Mouse (Mus musculus) heart, embryonic 10.5 days (tissue): ENCODE results near the gene Ak4. TPM values are rescaled to one million over a fixed set of nuclear protein-coding genes. Genes with fewer than 3 reads are reported as not detected.

Source experiments
- DNase-seq: peaks from one replicate; pipeline ENCODE4 v3.0.0-alpha.2; 2017; ENCODE audit warnings: low spot score
- H3K27ac ChIP-seq: fragments of 300-500 bp; sonication (generic); 2 replicates; pipeline ENCODE4 v1.5.1; 2016; ENCODE audit warnings: mild to moderate bottlenecking
- H3K27me3 ChIP-seq: fragments of 300-500 bp; sonication (generic); 2 replicates; pipeline ENCODE4 v1.6.1; 2016; ENCODE audit warnings: mild to moderate bottlenecking; ENCODE audit not compliant: poor library complexity, insufficient read depth, severe bottlenecking
- H3K36me3 ChIP-seq: fragments of 300-500 bp; sonication (generic); 2 replicates; pipeline ENCODE4 v1.6.1; 2016; ENCODE audit warnings: mild to moderate bottlenecking, moderate library complexity
- H3K4me1 ChIP-seq: fragments of 300-500 bp; sonication (generic); 2 replicates; pipeline ENCODE4 v1.6.1; 2016; ENCODE audit warnings: mild to moderate bottlenecking
- H3K4me3 ChIP-seq: fragments of 300-500 bp; sonication (generic); 2 replicates; pipeline ENCODE4 v1.5.1; 2016; ENCODE audit warnings: mild to moderate bottlenecking, moderate library complexity
- H3K9me3 ChIP-seq: fragments of 300-500 bp; sonication (generic); 2 replicates; pipeline ENCODE4 v1.6.1; 2016; ENCODE audit warnings: mild to moderate bottlenecking, moderate library complexity
- WGBS: fragments of 180-500 bp; shearing (Covaris S2); methylation state at CpG from one replicate; pipeline ENCODE4 v1.1.7; 2016; 5-methylcytosine and 5-hydroxymethylcytosine counted together
- polyA plus RNA-seq: library from polyadenylated mRNA; unstranded; fragments of >200 nt; fragmentation: Nextera tagmentation; extraction: Ambion mirVana; gene quantifications from 2 replicates; pipeline ENCODE4 v1.2.1, GENCODE M21; 2016

Ak4 gene
- polyA plus RNA-seq, 1 experiment from 2014 or later: 30.4 TPM

GRCm38 (mm10) chr4:101449344-101449743 lies 30.3 kb downstream of the Ak4 start:
- Histone ChIP-seq H3K9me3 (no peaks in the 10 kb centered on the region), H3K36me3 (peaks cover 9% of the 10 kb centered on the region), H3K4me3 (no peak overlapping the region), H3K27me3 (no peaks in the 10 kb centered on the region), H3K27ac (no peak overlapping the region), H3K4me1 (peaks cover 31% of the 10 kb centered on the region)
- WGBS: 67% methylated on average over 7 of the region's 7 CpGs
- no peak for DNase-seq

GRCm38 (mm10) chr4:101450150-101450780 lies 31.2 kb downstream of the Ak4 start:
- no peaks in the 10 kb centered on the region for H3K27me3 ChIP-seq
- H3K4me3 ChIP-seq: no peak overlapping the region
- peaks cover 9% of the 10 kb centered on the region for H3K36me3 ChIP-seq
- no peaks in the 10 kb centered on the region for H3K9me3 ChIP-seq
- 90% methylated on average over 20 of the region's 20 CpGs for WGBS
- H3K4me1 ChIP-seq: peaks cover 22% of the 10 kb centered on the region
- no peak overlapping the region for H3K27ac ChIP-seq
- no peak for DNase-seq

GRCm38 (mm10) chr4:101451089-101451488 lies 32.0 kb downstream of the Ak4 start:
- no peaks in the 10 kb centered on the region for H3K27me3 ChIP-seq
- no peaks in the 10 kb centered on the region for H3K9me3 ChIP-seq
- H3K4me3 ChIP-seq: no peak overlapping the region
- peaks cover 18% of the 10 kb centered on the region for H3K4me1 ChIP-seq
- DNase-seq: no peak
- WGBS: 75% methylated on average over 4 of the region's 4 CpGs
- no peak overlapping the region for H3K27ac ChIP-seq
- peaks cover 9% of the 10 kb centered on the region for H3K36me3 ChIP-seq

- Histone ChIP-seq H3K4me1 (peaks cover 27% of the 10 kb centered on the region), H3K27ac (no peak overlapping the region), H3K9me3 (no peaks in the 10 kb centered on the region), H3K27me3 (no peaks in the 10 kb centered on the region), H3K4me3 (no peak overlapping the region), H3K36me3 (peaks cover 9% of the 10 kb centered on the region)
- no peak for DNase-seq
- 88% methylated on average over 9 of the region's 9 CpGs for WGBS
Measured at GRCm38 (mm10) chr4:101452829-101453228, 33.8 kb downstream of the Ak4 start.

GRCm38 (mm10) chr4:101457176-101457575 lies 38.1 kb downstream of the Ak4 start:
- DNase-seq: no peak
- 78% methylated on average over 8 of the region's 8 CpGs for WGBS
- Histone ChIP-seq H3K27me3 (no peaks in the 10 kb centered on the region), H3K4me3 (no peak overlapping the region), H3K4me1 (peaks cover 14% of the 10 kb centered on the region), H3K36me3 (peaks cover 13% of the 10 kb centered on the region; the same call in 1 of the 2 replicates), H3K9me3 (no peaks in the 10 kb centered on the region), H3K27ac (no peak overlapping the region)

- Histone ChIP-seq H3K27ac (no peak overlapping the region), H3K27me3 (no peaks in the 10 kb centered on the region), H3K9me3 (no peaks in the 10 kb centered on the region), H3K4me1 (peaks cover 14% of the 10 kb centered on the region), H3K4me3 (no peak overlapping the region), H3K36me3 (peaks cover 19% of the 10 kb centered on the region; the same call in 1 of the 2 replicates)
- no peak for DNase-seq
- 57% methylated on average over 2 of the region's 2 CpGs for whole genome bisulfite sequencing
Measured at GRCm38 (mm10) chr4:101458341-101458740, 39.3 kb downstream of the Ak4 start.

- no peak for DNase-seq
- no peak overlapping the region for H3K27ac ChIP-seq
- H3K9me3 ChIP-seq: no peaks in the 10 kb centered on the region
- H3K36me3 ChIP-seq: peaks cover 20% of the 10 kb centered on the region; the same call in 1 of the 2 replicates
- peaks cover 14% of the 10 kb centered on the region for H3K4me1 ChIP-seq
- H3K4me3 ChIP-seq: no peak overlapping the region
- 88% methylated on average over 4 of the region's 4 CpGs for WGBS
- H3K27me3 ChIP-seq: no peaks in the 10 kb centered on the region
Measured at GRCm38 (mm10) chr4:101459358-101459757, 40.3 kb downstream of the Ak4 start.

- Histone ChIP-seq H3K27me3 (no peaks in the 10 kb centered on the region), H3K4me3 (no peak overlapping the region), H3K9me3 (no peaks in the 10 kb centered on the region), H3K27ac (no peak overlapping the region), H3K36me3 (peaks cover 24% of the 10 kb centered on the region; the same call in 1 of the 2 replicates), H3K4me1 (peaks cover 14% of the 10 kb centered on the region)
- 88% methylated on average over 1 of the region's 1 CpGs for WGBS
- no peak for DNase-seq
Measured at GRCm38 (mm10) chr4:101460114-101460513, 41.0 kb downstream of the Ak4 start.

- H3K4me3 ChIP-seq: no peak overlapping the region
- no peaks in the 10 kb centered on the region for H3K27me3 ChIP-seq
- H3K4me1 ChIP-seq: peaks cover 8% of the 10 kb centered on the region
- no peak overlapping the region for H3K27ac ChIP-seq
- DNase-seq: no peak
- H3K9me3 ChIP-seq: no peaks in the 10 kb centered on the region
- H3K36me3 ChIP-seq: peaks cover 32% of the 10 kb centered on the region; the same call in 1 of the 2 replicates
- 86% methylated on average over 2 of the region's 2 CpGs for WGBS
Measured at GRCm38 (mm10) chr4:101462065-101462464, 43.0 kb downstream of the Ak4 start.

- no peaks in the 10 kb centered on the region for H3K9me3 ChIP-seq
- peaks cover 30% of the 10 kb centered on the region; the same call in 1 of the 2 replicates for H3K36me3 ChIP-seq
- WGBS: 84% methylated on average over 3 of the region's 3 CpGs
- no peaks in the 10 kb centered on the region for H3K27me3 ChIP-seq
- H3K27ac ChIP-seq: no peak overlapping the region
- DNase-seq: no peak
- no peaks in the 10 kb centered on the region for H3K4me1 ChIP-seq
- no peak overlapping the region for H3K4me3 ChIP-seq
Measured at GRCm38 (mm10) chr4:101466264-101466663, 47.2 kb downstream of the Ak4 start.

GRCm38 (mm10) chr4:101469242-101469641 lies 50.2 kb downstream of the Ak4 start:
- H3K4me1 ChIP-seq: no peaks in the 10 kb centered on the region
- no peak overlapping the region for H3K4me3 ChIP-seq
- DNase-seq: no peak
- 84% methylated on average over 5 of the region's 5 CpGs for WGBS
- H3K27ac ChIP-seq: no peak overlapping the region
- no peaks in the 10 kb centered on the region for H3K9me3 ChIP-seq
- H3K36me3 ChIP-seq: 0 out of 2 replicates have a peak, but pooled peaks cover 15% of the 10 kb centered on the region
- H3K27me3 ChIP-seq: no peaks in the 10 kb centered on the region

- H3K4me1 ChIP-seq: no peaks in the 10 kb centered on the region
- H3K9me3 ChIP-seq: no peaks in the 10 kb centered on the region
- WGBS: 61% methylated on average over 5 of the region's 5 CpGs
Measured at GRCm38 (mm10) chr4:101470543-101470942, 51.5 kb downstream of the Ak4 start.

GRCm38 (mm10) chr4:101472767-101473166 lies 53.7 kb downstream of the Ak4 start:
- WGBS: 92% methylated on average over 3 of the region's 3 CpGs
- no peaks in the 10 kb centered on the region for H3K9me3 ChIP-seq
- DNase-seq: no peak
- H3K4me3 ChIP-seq: no peak overlapping the region
- no peak overlapping the region for H3K27ac ChIP-seq
- H3K4me1 ChIP-seq: no peaks in the 10 kb centered on the region
- no peaks in the 10 kb centered on the region for H3K27me3 ChIP-seq
- no peaks in the 10 kb centered on the region for H3K36me3 ChIP-seq

More at GRCm38 (mm10) chr4:101470543-101470942, 51.5 kb downstream of the Ak4 start:
- no peak overlapping the region for H3K27ac ChIP-seq
- H3K36me3 ChIP-seq: 0 out of 2 replicates have a peak, but pooled peaks cover 6% of the 10 kb centered on the region
- no peak for DNase-seq
- no peaks in the 10 kb centered on the region for H3K27me3 ChIP-seq
- no peak overlapping the region for H3K4me3 ChIP-seq
